Mouse (Mus musculus) intestine, embryonic 16.5 days (tissue): ENCODE data around the gene Olfr69. TPM values are rescaled to one million over a fixed set of nuclear protein-coding genes. Genes with fewer than 3 reads are reported as not detected.
"Not testable (repeated sequence)": the region's sequence is repeated elsewhere in the genome, so short reads cannot be mapped to it uniquely, and the experiment has no call there.

Experiments
- ATAC-seq: fragments of 200-750 bp; cut with Nextera tagmentation; 2 replicates; pipeline ENCODE4 v1.8.0; 2017; ENCODE audit warnings: moderate TSS enrichment, moderate library complexity
- H3K27ac ChIP-seq: fragments of 300-500 bp; sonication (generic); 2 replicates; pipeline ENCODE4 v1.5.1; 2014; ENCODE audit warnings: mild to moderate bottlenecking, low read length
- H3K27me3 ChIP-seq: fragments of 300-500 bp; sonication (generic); replicated peaks from 2 replicates; pipeline ENCODE4 v1.6.1; 2014; ENCODE audit warnings: low read length, control low read depth, mixed read lengths; ENCODE audit not compliant: control insufficient read depth, insufficient read depth
- H3K36me3 ChIP-seq: fragments of 300-500 bp; sonication (generic); 2 replicates; pipeline ENCODE4 v1.6.1; 2014; ENCODE audit warnings: low read length, control low read depth; ENCODE audit not compliant: control insufficient read depth, insufficient read depth
- H3K4me1 ChIP-seq: fragments of 300-500 bp; sonication (generic); 2 replicates; pipeline ENCODE4 v1.6.1; 2014; ENCODE audit warnings: low read length, control low read depth, mixed read lengths; ENCODE audit not compliant: control insufficient read depth, insufficient read depth
- H3K4me2 ChIP-seq: fragments of 300-500 bp; sonication (generic); 2 replicates; pipeline ENCODE4 v1.6.1; 2014; ENCODE audit warnings: low read depth, low read length, control low read depth
- H3K4me3 ChIP-seq: fragments of 300-500 bp; sonication (generic); 2 replicates; pipeline ENCODE4 v1.5.1; 2014; ENCODE audit warnings: mild to moderate bottlenecking, low read length
- H3K9ac ChIP-seq: fragments of 300-500 bp; sonication (generic); 2 replicates; pipeline ENCODE4 v1.6.1; 2014; ENCODE audit warnings: low read depth, low read length
- H3K9me3 ChIP-seq: fragments of 300-500 bp; sonication (generic); 2 replicates; pipeline ENCODE4 v1.6.1; 2016; ENCODE audit warnings: low read length, control low read depth; ENCODE audit not compliant: control insufficient read depth
- WGBS: fragments of 180-500 bp; shearing (Covaris S2); extraction: QIAGEN DNeasy Blood & Tissue Kit; methylation state at CpG from one replicate; pipeline ENCODE4 v1.1.7; 2014; 5-methylcytosine and 5-hydroxymethylcytosine counted together
- polyA plus RNA-seq: library from polyadenylated mRNA; unstranded; fragments of >200 nt; fragmentation: Nextera tagmentation; extraction: Ambion mirVana; gene quantifications from 2 replicates; pipeline ENCODE4 v1.2.1, GENCODE M21; 2015

The Olfr69 gene
- polyA plus RNA-seq, 1 experiment from 2014 or later, result not detected

DNA sequence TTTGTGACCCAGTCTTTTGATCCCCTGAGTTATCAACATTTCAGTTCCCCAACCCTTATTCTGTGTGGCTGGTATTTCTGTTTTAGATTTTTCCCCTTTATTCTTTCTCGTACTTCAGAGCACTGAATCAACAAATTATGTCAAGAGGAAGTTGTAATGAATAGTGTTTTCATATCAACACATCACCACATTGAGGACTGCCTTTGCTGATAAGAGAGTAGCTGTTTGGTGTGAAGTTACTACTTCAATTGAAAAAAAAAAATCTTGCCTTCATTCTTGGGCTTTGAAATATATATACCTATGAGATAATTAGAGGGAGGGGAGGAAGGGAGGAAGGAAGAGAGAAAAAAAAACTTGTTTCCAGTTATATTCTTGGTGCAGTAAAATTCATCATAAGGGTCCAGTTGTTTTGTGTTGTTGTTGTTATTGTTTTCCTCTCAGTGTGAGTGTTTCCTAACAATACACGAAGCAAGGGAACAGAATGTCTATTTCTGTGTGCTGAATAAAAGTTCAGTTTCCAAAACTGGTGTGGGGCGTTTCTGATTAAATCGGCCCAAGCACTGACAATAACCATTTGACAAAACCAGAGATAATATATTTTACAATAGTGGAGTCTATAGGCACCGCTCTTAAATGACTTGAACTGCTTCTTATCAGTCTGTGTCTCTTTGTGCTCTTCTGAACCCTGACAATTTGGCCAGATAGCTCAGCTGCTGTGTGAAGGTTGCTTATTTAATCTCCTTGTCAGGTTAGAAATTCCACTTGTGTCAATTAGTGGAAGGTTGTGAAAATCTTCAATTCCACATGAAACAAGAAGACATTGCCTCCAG lies 37.8 kb upstream of the Olfr69 start:
- Histone ChIP-seq H3K4me3 (no peak overlapping the region), H3K27ac (no peak overlapping the region), H3K9ac (no peak overlapping the region), H3K4me1 (no peaks in the 10 kb centered on the region), H3K27me3 (no peaks in the 10 kb centered on the region), H3K36me3 (no peaks in the 10 kb centered on the region), H3K9me3 (no peaks in the 10 kb centered on the region), H3K4me2 (no peak overlapping the region)
- no peak for ATAC-seq
- WGBS, result 46% methylated on average over 5 of the region's 5 CpGs

DNA sequence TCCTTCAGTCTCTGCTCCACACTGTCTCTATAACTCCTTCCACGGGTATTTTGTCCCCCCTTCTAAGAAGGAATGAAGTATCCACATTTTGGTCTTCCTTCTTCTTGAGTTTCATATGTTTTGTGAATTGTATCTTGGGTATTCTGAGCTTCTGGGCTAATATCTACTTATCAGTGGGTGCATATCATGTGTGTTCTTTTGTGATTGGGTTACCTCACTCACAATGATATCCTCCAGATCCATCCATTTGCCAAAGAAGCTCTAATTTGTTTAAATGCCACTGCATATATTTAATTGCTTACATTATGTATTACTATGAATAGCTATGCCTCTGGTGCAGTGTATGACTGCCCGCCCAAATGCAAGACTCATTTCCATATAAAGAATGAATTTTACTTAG lies 36.7 kb upstream of the Olfr69 start:
- not testable (repeated sequence) for H3K36me3 ChIP-seq, ATAC-seq, H3K4me3 ChIP-seq, H3K27ac ChIP-seq, H3K4me2 ChIP-seq, H3K4me1 ChIP-seq, H3K27me3 ChIP-seq, H3K9me3 ChIP-seq, H3K9ac ChIP-seq
- 77% methylated on average over 2 of the region's 2 CpGs for WGBS

DNA sequence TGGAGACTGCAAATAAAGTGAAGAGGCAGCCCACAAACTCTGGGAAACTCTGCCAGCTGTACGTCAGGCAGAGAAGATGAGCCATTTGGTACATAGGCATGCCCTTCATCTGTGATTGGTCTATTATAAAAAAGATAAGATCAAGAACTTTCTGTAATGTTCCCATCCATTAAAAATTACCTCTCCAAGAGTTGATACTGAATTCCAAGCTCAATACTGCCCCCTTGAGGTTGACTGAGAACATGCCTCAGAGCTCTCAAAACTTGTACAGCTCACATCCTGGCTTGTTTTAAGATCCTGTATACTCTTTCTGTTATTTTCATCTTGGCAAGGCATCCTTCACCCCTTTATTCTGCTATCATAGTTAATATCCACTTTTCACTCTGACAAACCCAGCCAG lies 35.5 kb upstream of the Olfr69 start:
- Histone ChIP-seq H3K36me3 (no peaks in the 10 kb centered on the region), H3K4me1 (no peaks in the 10 kb centered on the region), H3K4me3 (no peak overlapping the region), H3K27me3 (no peaks in the 10 kb centered on the region), H3K4me2 (no peak overlapping the region), H3K27ac (no peak overlapping the region), H3K9ac (no peak overlapping the region), H3K9me3 (no peaks in the 10 kb centered on the region)
- no peak for ATAC-seq
- WGBS, result 65% methylated on average over 1 of the region's 1 CpGs

DNA sequence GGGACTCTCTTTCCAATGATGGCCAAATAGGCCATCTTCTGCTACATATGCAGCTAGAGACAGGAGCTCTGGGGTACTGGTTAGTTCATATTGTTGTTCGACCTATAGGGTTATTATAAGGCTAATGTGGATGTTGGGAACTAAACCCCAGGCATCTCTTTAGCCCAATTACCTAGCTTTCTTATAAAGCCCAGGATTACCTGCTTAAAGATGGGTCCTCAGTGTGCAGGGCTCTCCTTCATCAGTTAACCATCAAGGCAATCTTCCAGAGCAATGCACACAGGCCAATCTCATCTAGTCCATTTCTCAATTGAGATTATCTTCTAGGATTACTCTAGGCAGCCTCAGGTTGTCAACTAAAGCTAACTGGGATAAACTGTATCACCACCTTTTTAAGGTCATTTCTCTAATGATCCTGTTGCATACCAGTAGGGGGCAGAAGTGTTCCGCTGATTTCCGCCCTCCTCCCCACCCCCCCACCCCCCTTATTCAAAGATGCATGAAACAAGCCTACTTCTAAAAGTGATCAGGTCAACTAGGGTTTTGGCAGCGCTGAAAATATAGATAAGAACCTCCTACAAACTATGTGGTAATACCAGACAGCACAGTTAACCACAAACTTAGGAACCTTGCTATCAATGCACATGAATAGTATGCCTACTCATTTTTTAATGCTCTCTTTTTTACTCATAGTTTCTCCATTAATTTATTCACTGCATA lies 21.4 kb upstream of the Olfr69 start:
- ATAC-seq, result no peak
- Histone ChIP-seq H3K4me2 (no peak overlapping the region), H3K9ac (no peak overlapping the region), H3K27ac (no peak overlapping the region), H3K4me3 (no peak overlapping the region), H3K36me3 (no peaks in the 10 kb centered on the region), H3K27me3 (no peaks in the 10 kb centered on the region), H3K9me3 (no peaks in the 10 kb centered on the region), H3K4me1 (no peaks in the 10 kb centered on the region)
- 28% methylated on average over 4 of the region's 4 CpGs for WGBS

DNA sequence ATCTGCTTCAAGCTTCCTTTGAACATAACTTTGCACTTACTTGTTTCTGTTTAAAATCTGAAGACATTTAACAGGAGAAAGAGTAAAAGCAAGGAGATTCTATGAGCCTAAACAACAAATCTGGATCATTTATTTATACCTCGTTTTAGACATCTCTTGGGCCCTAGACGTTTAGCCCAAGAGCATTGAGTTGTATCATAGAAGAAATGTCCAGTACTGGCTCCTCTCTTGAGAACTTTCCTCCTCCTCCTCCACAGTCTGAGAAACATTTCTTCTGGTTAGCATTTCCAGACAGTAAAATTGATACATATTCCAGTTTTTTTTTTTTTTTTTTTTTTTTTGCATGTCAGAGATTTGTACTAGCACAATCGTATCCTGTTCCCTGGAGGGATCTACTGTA lies 20.3 kb upstream of the Olfr69 start, which contains the start of gene Olfr67:
Gene Olfr67, minus strand, starts transcription at position 101 of the 400 bp plus-strand sequence.
- Histone ChIP-seq H3K27ac (no peak within 1 kb of the TSS), H3K9ac (no peak within 1 kb of the TSS), H3K4me1 (no peaks in the 10 kb centered on the region), H3K4me2 (no peak within 1 kb of the TSS), H3K27me3 (no peaks in the 10 kb centered on the region), H3K9me3 (no peaks in the 10 kb centered on the region), H3K4me3 (no peak within 1 kb of the TSS), H3K36me3 (no peaks in the 10 kb centered on the region)
- 77% methylated on average over 3 of the region's 3 CpGs for WGBS
- no peak for ATAC-seq

DNA sequence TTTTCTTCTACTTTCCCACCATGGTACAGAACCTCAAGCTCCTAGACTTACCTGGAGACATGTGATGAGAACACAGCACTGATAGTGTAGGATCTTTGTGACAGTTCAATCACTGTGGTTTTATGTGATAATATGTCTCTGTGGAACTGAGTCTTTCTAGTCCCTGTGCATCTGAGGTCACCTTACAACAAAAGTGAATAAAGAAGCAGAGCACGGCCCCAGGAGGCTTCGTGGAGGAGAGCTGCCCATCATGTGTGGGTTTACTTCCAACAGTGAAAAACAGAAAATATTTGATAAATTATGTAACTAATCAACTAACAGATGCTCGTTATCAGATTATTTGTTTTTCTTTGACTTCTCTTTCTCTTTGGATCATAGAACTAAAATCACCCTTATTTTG lies 8.2 kb upstream of the Olfr69 start, which contains the start of gene Olfr68:
Gene Olfr68, minus strand, starts transcription at position 101 of the 400 bp plus-strand sequence.
- ATAC-seq, result no peak
- Histone ChIP-seq H3K4me3 (no peak within 1 kb of the TSS), H3K36me3 (no peaks in the 10 kb centered on the region), H3K9ac (no peak within 1 kb of the TSS), H3K9me3 (no peaks in the 10 kb centered on the region), H3K4me2 (no peak within 1 kb of the TSS), H3K4me1 (no peaks in the 10 kb centered on the region), H3K27me3 (no peaks in the 10 kb centered on the region), H3K27ac (no peak within 1 kb of the TSS)
- WGBS, result 83% methylated on average over 3 of the region's 3 CpGs

DNA sequence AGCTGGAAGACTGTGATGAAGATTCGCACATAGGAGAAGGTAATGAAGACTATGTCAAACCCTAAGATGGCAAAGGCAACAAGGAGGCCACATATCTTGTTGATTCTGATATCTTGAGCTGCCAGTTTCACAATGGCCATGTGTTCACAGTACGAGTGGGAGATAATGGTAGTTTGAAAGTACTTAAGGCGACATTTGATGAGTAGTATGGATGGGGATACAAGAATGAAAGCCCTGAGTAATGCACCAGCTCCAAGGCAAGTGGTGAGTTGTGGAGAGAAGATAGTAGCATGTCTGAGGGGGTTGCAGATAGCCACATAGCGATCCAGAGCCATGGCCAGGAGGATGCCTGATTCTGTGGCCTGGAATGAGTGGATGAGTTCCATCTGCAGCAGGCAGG lies 6.3 kb upstream of the Olfr69 start:
- not testable (repeated sequence) for H3K27ac ChIP-seq, H3K9me3 ChIP-seq, H3K27me3 ChIP-seq, H3K36me3 ChIP-seq, H3K4me3 ChIP-seq, H3K9ac ChIP-seq, ATAC-seq, H3K4me1 ChIP-seq, H3K4me2 ChIP-seq
- 77% methylated on average over 2 of the region's 4 CpGs for WGBS

DNA sequence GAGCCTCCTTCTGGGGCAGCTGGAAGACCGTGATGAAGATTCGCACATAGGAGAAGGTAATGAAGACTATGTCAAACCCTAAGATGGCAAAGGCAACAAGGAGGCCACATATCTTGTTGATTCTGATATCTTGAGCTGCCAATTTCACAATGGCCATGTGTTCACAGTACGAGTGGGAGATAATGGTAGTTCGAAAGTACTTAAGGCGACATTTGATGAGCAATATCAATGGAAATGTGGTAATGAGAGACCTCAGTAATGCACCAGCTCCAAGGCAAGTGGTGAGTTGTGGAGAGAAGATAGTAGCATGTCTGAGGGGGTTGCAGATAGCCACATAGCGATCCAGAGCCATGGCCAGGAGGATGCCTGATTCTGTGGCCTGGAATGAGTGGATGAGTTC lies 3.7 kb downstream of the Olfr69 start:
- H3K9ac ChIP-seq, ATAC-seq: not testable (repeated sequence)
- WGBS, result 93% methylated on average over 6 of the region's 6 CpGs

DNA sequence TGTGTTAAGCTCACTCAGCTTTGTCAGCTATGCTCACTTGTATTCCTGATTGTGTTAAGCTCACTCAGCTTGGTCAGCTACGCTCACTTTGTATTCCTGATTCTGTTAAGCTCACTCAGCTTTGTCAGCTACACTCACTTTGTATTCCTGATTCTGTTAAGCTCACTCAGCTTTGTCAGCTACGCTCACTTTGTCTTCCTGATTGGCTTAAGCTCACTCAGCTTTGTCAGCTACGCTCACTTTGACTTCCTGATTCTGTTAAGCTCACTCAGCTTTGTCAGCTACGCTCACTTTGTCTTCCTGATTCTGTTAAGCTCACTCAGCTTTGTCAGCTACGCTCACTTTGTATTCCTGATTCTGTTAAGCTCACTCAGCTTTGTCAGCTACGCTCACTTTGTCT lies 9.2 kb downstream of the Olfr69 start:
- H3K4me1 ChIP-seq, H3K36me3 ChIP-seq, H3K27me3 ChIP-seq, H3K4me3 ChIP-seq, H3K27ac ChIP-seq, ATAC-seq, H3K9me3 ChIP-seq, H3K9ac ChIP-seq, H3K4me2 ChIP-seq: not testable (repeated sequence)
- WGBS, result 90% methylated on average over 6 of the region's 6 CpGs

More for the DNA sequence above, 3.7 kb downstream of the Olfr69 start:
- not testable (repeated sequence) for H3K27ac ChIP-seq, H3K9me3 ChIP-seq, H3K36me3 ChIP-seq, H3K4me1 ChIP-seq, H3K27me3 ChIP-seq, H3K4me3 ChIP-seq, H3K4me2 ChIP-seq
